Mouse (Mus musculus): ENCODE results near the gene Sp7. TPM values are rescaled to one million over a fixed set of nuclear protein-coding genes. Genes with fewer than 3 reads are reported as not detected.

Sp7 gene
- polyA plus RNA-seq, 1 experiment = 1.4 TPM

GRCm38 (mm10) chr15:102381575-102381974 lies 14.6 kb upstream of the Sp7 start:
- 2% methylated on average over 7 of the region's 7 CpGs for WGBS
- peak; percentile 77 to 84 for DNase-seq
- Histone ChIP-seq H3K27ac (ENCODE audit: insufficient read depth, low read length) (no peak overlapping the region), H3K4me1 (ENCODE audit: control insufficient read depth, insufficient read depth, low read length) (peaks cover 9% of the 10 kb centered on the region; the same call in 1 of the 2 replicates), H3K27me3 (ENCODE audit: control insufficient read depth, insufficient read depth, low read length) (no peaks in the 10 kb centered on the region), H3K4me3 (replicated peaks; ENCODE audit: insufficient read depth, low read depth, low read length) (no peak overlapping the region)
- TF ChIP-seq POLR2A (IDR thresholded peaks at IDR 0.05; ENCODE audit: borderline replicate concordance, insufficient read depth, low read length) = no peak
- TF ChIP-seq CTCF (IDR thresholded peaks at IDR 0.05; ENCODE audit: borderline replicate concordance, insufficient read depth, low read depth, low read length) = peak; percentile 98

GRCm38 (mm10) chr15:102377810-102378262 lies 10.9 kb upstream of the Sp7 start:
- TF ChIP-seq CTCF (IDR thresholded peaks at IDR 0.05; ENCODE audit: borderline replicate concordance, insufficient read depth, low read depth, low read length) (no peak), POLR2A (IDR thresholded peaks at IDR 0.05; ENCODE audit: borderline replicate concordance, insufficient read depth, low read length) (no peak)
- Histone ChIP-seq H3K4me1 (ENCODE audit: control insufficient read depth, insufficient read depth, low read length) (peaks cover 9% of the 10 kb centered on the region; the same call in 1 of the 2 replicates), H3K27ac (ENCODE audit: insufficient read depth, low read length) (no peak overlapping the region), H3K4me3 (replicated peaks; ENCODE audit: insufficient read depth, low read depth, low read length) (no peak overlapping the region), H3K27me3 (ENCODE audit: control insufficient read depth, insufficient read depth, low read length) (no peaks in the 10 kb centered on the region)
- no peak for DNase-seq
- WGBS = 20% methylated on average over 10 of the region's 10 CpGs

GRCm38 (mm10) chr15:102377163-102377543 lies 10.2 kb upstream of the Sp7 start:
- peak overlapping the region; percentile 52 for H3K4me3 ChIP-seq (replicated peaks; ENCODE audit: insufficient read depth, low read depth, low read length)
- 2% methylated on average over 7 of the region's 7 CpGs for WGBS
- peak overlapping the region; percentile 50; the same call in 1 of the 2 replicates for H3K27ac ChIP-seq (ENCODE audit: insufficient read depth, low read length)
- DNase-seq = peak; percentile 40 to 52
- TF ChIP-seq CTCF (IDR thresholded peaks at IDR 0.05; ENCODE audit: borderline replicate concordance, insufficient read depth, low read depth, low read length) = peak; percentile 30; the same call in 1 of the 2 replicates
- no peak for TF ChIP-seq POLR2A (IDR thresholded peaks at IDR 0.05; ENCODE audit: borderline replicate concordance, insufficient read depth, low read length)
- peaks cover 9% of the 10 kb centered on the region; the same call in 1 of the 2 replicates for H3K4me1 ChIP-seq (ENCODE audit: control insufficient read depth, insufficient read depth, low read length)
- no peaks in the 10 kb centered on the region for H3K27me3 ChIP-seq (ENCODE audit: control insufficient read depth, insufficient read depth, low read length)

- H3K4me1 ChIP-seq (ENCODE audit: control insufficient read depth, insufficient read depth, low read length) = peaks cover 9% of the 10 kb centered on the region; the same call in 1 of the 2 replicates
- peak overlapping the region; percentile 52 for H3K4me3 ChIP-seq (replicated peaks; ENCODE audit: insufficient read depth, low read depth, low read length)
- TF ChIP-seq POLR2A (IDR thresholded peaks at IDR 0.05; ENCODE audit: borderline replicate concordance, insufficient read depth, low read length) (no peak), CTCF (IDR thresholded peaks at IDR 0.05; ENCODE audit: borderline replicate concordance, insufficient read depth, low read depth, low read length) (no peak)
- no peaks in the 10 kb centered on the region for H3K27me3 ChIP-seq (ENCODE audit: control insufficient read depth, insufficient read depth, low read length)
- DNase-seq = peak; percentile 20 to 37
- 3% methylated on average over 43 of the region's 43 CpGs for WGBS
- peak overlapping the region; percentile 50; the same call in 1 of the 2 replicates for H3K27ac ChIP-seq (ENCODE audit: insufficient read depth, low read length)
Measured at GRCm38 (mm10) chr15:102376453-102377162, 9.6 kb upstream of the Sp7 start.

GRCm38 (mm10) chr15:102370727-102371126 lies 3.7 kb upstream of the Sp7 start:
- no peak for TF ChIP-seq CTCF (IDR thresholded peaks at IDR 0.05; ENCODE audit: borderline replicate concordance, insufficient read depth, low read depth, low read length)
- TF ChIP-seq POLR2A (IDR thresholded peaks at IDR 0.05; ENCODE audit: borderline replicate concordance, insufficient read depth, low read length) = no peak
- no peaks in the 10 kb centered on the region; the same call in 1 of the 2 replicates for H3K27me3 ChIP-seq (ENCODE audit: control insufficient read depth, insufficient read depth, low read length)
- no peak overlapping the region for H3K4me3 ChIP-seq (replicated peaks; ENCODE audit: insufficient read depth, low read depth, low read length)
- H3K4me1 ChIP-seq (ENCODE audit: control insufficient read depth, insufficient read depth, low read length) = no peaks in the 10 kb centered on the region
- H3K27ac ChIP-seq (ENCODE audit: insufficient read depth, low read length) = no peak overlapping the region
- WGBS = 21% methylated on average over 10 of the region's 10 CpGs
- DNase-seq = no peak

- no peak for TF ChIP-seq POLR2A (IDR thresholded peaks at IDR 0.05; ENCODE audit: borderline replicate concordance, insufficient read depth, low read length)
- no peak for TF ChIP-seq CTCF (IDR thresholded peaks at IDR 0.05; ENCODE audit: borderline replicate concordance, insufficient read depth, low read depth, low read length)
- WGBS = 9% methylated on average over 13 of the region's 13 CpGs
- no peak overlapping the region for H3K27ac ChIP-seq (ENCODE audit: insufficient read depth, low read length)
- no peaks in the 10 kb centered on the region for H3K4me1 ChIP-seq (ENCODE audit: control insufficient read depth, insufficient read depth, low read length)
- H3K4me3 ChIP-seq (replicated peaks; ENCODE audit: insufficient read depth, low read depth, low read length) = no peak overlapping the region
- H3K27me3 ChIP-seq (ENCODE audit: control insufficient read depth, insufficient read depth, low read length) = no peaks in the 10 kb centered on the region; the same call in 1 of the 2 replicates
- DNase-seq = no peak
Measured at GRCm38 (mm10) chr15:102369972-102370371, 3.0 kb upstream of the Sp7 start.

GRCm38 (mm10) chr15:102366238-102366637 lies 744 bp downstream of the Sp7 start:
- TF ChIP-seq POLR2A (IDR thresholded peaks at IDR 0.05; ENCODE audit: borderline replicate concordance, insufficient read depth, low read length) (no peak), CTCF (IDR thresholded peaks at IDR 0.05; ENCODE audit: borderline replicate concordance, insufficient read depth, low read depth, low read length) (no peak)
- H3K4me1 ChIP-seq (ENCODE audit: control insufficient read depth, insufficient read depth, low read length) = no peaks in the 10 kb centered on the region; the same call in 1 of the 2 replicates
- no peak for DNase-seq
- no peak overlapping the region for H3K27ac ChIP-seq (ENCODE audit: insufficient read depth, low read length)
- WGBS = 15% methylated on average over 7 of the region's 7 CpGs
- H3K4me3 ChIP-seq (replicated peaks; ENCODE audit: insufficient read depth, low read depth, low read length) = no peak overlapping the region
- H3K27me3 ChIP-seq (ENCODE audit: control insufficient read depth, insufficient read depth, low read length) = no peaks in the 10 kb centered on the region; the same call in 1 of the 2 replicates

GRCm38 (mm10) chr15:102364678-102365077 lies 2.3 kb downstream of the Sp7 start:
- TF ChIP-seq CTCF (IDR thresholded peaks at IDR 0.05; ENCODE audit: borderline replicate concordance, insufficient read depth, low read depth, low read length) = no peak
- no peak for TF ChIP-seq POLR2A (IDR thresholded peaks at IDR 0.05; ENCODE audit: borderline replicate concordance, insufficient read depth, low read length)
- no peak overlapping the region for H3K4me3 ChIP-seq (replicated peaks; ENCODE audit: insufficient read depth, low read depth, low read length)
- no peak for DNase-seq
- H3K27ac ChIP-seq (ENCODE audit: insufficient read depth, low read length) = no peak overlapping the region
- H3K27me3 ChIP-seq (ENCODE audit: control insufficient read depth, insufficient read depth, low read length) = no peaks in the 10 kb centered on the region; the same call in 1 of the 2 replicates
- 100% methylated on average over 1 of the region's 1 CpGs for WGBS
- no peaks in the 10 kb centered on the region; the same call in 1 of the 2 replicates for H3K4me1 ChIP-seq (ENCODE audit: control insufficient read depth, insufficient read depth, low read length)

Data from cerebellum, adult 2 months (tissue).